Comparison of ENCODE assay signal across 9 mouse cellular contexts in genomic region chr10:23777288-23777945, GRCm38 (mm10). TPM values are rescaled to one million over a fixed set of nuclear protein-coding genes. Genes with fewer than 3 reads are reported as not detected.
DNase-seq lines count a peak whose midpoint lies in the region; TF ChIP-seq lines count a peak whose summit lies in the region.
"Had no signal": no experiment of that assay in that cellular context is flagged by ENCODE, and none has a peak within 500 bp of the region (broad histone marks: within the 10 kb centered on the region; RNA-seq: fewer than 3 reads in every experiment).

No protein-coding gene starts in this region.

- DNase-seq in heart, adult 11 months, result peak; percentile 68
- no peak for DNase-seq in heart, postnatal 14 days
- DNase-seq in thymus, postnatal 14 days, result peak; percentile 11
- no peak for DNase-seq in thymus, adult 2 months
- peak; percentile 29 for DNase-seq in induced T-regulatory cell, adult 2 months (ENCODE audit: low read depth)
- no peak for DNase-seq in ovary, postnatal 10 days (ENCODE audit: low spot score)
- DNase-seq in left cerebral cortex, postnatal 25 days (ENCODE audit: low spot score in 2 of 2), result no peak
- DNase-seq in lung, postnatal 10 days, result no peak

- intact Hi-C loops in heart, postnatal 14 days (cut with DNase I), result loop anchor here (1.0 to 5.0 kb wide), 2 partner anchors 661 to 690 kb away; no protein-coding TSS in a partner anchor
- intact Hi-C loops in left cerebral cortex, postnatal 25 days (cut with DNase I), result loop anchor here (1.0 to 5.0 kb wide), 3 partner anchors 165 to 691 kb away; no protein-coding TSS in a partner anchor

- H3K4me3 ChIP-seq in thymus, adult 2 months (ENCODE audit: control insufficient read depth, insufficient read depth, low read length), result no peak overlapping the region

- WGBS in thymus, adult 2 months, result 40% methylated on average over 5 of the region's 5 CpGs

- H3K36me3 ChIP-seq in thymus, adult 2 months (ENCODE audit: control insufficient read depth, insufficient read depth, low read length), result no peaks in the 10 kb centered on the region

- no peak overlapping the region for H3K27ac ChIP-seq in thymus, adult 2 months (ENCODE audit: control insufficient read depth, insufficient read depth, low read length)

- no peaks in the 10 kb centered on the region for H3K4me1 ChIP-seq in thymus, adult 2 months (replicated peaks; ENCODE audit: control insufficient read depth, insufficient read depth, low read length)

- no peak for TF ChIP-seq CTCF in thymus, adult 2 months (IDR thresholded peaks at IDR 0.05; ENCODE audit: borderline replicate concordance, control insufficient read depth, extremely low read depth, insufficient read depth, low read length, poor library complexity)

- no peak for TF ChIP-seq POLR2A in thymus, adult 2 months (IDR thresholded peaks at IDR 0.05; ENCODE audit: control insufficient read depth, extremely low read depth, insufficient read depth, low read length, poor library complexity)

- no peaks in the 10 kb centered on the region for H3K27me3 ChIP-seq in thymus, adult 2 months (ENCODE audit: control insufficient read depth, insufficient read depth, low read length)

RNA-seq across cellular contexts. Expression of gene Rps12, which starts 9.7 kb away (rescaled TPM):
- 100 to 1,000 TPM; 219 to 226 TPM for total RNA-seq in heart, postnatal 14 days (2021)
- 1,277 and 1,802 TPM in 2 replicates for polyA plus RNA-seq in thymus, adult 2 months (2012; rRNA removed)
- 100 to 1,000 TPM; 181 to 221 TPM for total RNA-seq in left cerebral cortex, postnatal 25 days (2021)

RNA-seq across cellular contexts. Expression of gene Slc18b1, which starts 19.4 kb away (rescaled TPM):
- total RNA-seq in heart, postnatal 14 days (2021), result 1 to 10 TPM; 9.2 to 9.4 TPM
- polyA plus RNA-seq in thymus, adult 2 months (2012; rRNA removed), result 1.4 and 1.8 TPM in 2 replicates
- total RNA-seq in left cerebral cortex, postnatal 25 days (2021), result 10 to 100 TPM; 24.1 to 24.7 TPM
- total RNA-seq: monocyte, adult 5-6 weeks had no signal

Comparison
In these comparisons a context has a peak if more than half of its experiments do, and no peak if none do; other contexts are left out.
1. DNase-seq: peak in heart, adult 11 months (single experiment), thymus, postnatal 14 days (single experiment) and induced T-regulatory cell, adult 2 months (single experiment); none in heart, postnatal 14 days (0 of 2), thymus, adult 2 months (single experiment), ovary, postnatal 10 days (single experiment), left cerebral cortex, postnatal 25 days (0 of 2) and lung, postnatal 10 days (single experiment).